Mouse (Mus musculus) erythroblast, embryonic 14.5 days (primary cell): ENCODE results near the gene Gm13290.
"Not testable (repeated sequence)": the region's sequence is repeated elsewhere in the genome, so short reads cannot be mapped to it uniquely, and the experiment has no call there.

Experiments
- GATA1 ChIP-seq: IDR thresholded peaks from 2 replicates; pipeline ENCODE4 v1.6.1; 2012; ENCODE audit warnings: low read length, inconsistent platforms, mixed read lengths
- TAL1 ChIP-seq: IDR thresholded peaks from 3 replicates; pipeline ENCODE4 v1.6.1; 2012; ENCODE audit warnings: low read length, inconsistent platforms, mixed read lengths

GRCm38 (mm10) chr4:88760431-88760830 is 13.2 kb upstream of the Gm13290 start:
- not testable (repeated sequence) for TF ChIP-seq TAL1, GATA1
